Mouse (Mus musculus): ENCODE results near the gene Tgm1.

DNA sequence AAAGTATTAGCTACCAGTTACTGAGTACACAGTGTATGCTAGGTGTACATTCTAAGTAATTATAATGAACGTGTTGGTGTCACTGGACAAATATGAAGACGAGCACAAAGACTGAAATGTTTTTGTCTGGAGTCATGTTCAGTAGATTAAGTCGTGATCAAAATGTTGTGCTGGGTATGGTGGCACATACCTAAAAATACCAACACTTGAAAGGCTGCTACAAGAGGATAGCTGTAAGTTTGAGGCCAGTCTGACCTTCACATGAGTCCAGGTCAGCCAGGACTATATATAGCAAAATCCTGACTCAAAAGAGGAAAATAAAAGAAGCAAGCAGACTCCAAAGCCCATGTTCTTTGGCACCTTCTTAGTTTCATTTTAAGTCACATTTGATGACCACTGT is 56.8 kb downstream of the Tgm1 start:
- TF ChIP-seq CTCF (IDR thresholded peaks at IDR 0.05), result no peak
- no peak for TF ChIP-seq EP300 (IDR thresholded peaks at IDR 0.05)

All from lung, postnatal 0 days (tissue).